Mouse (Mus musculus) megakaryocyte progenitor cell, adult 5-6 weeks (primary cell): Measurements from ENCODE around the gene Zfp108. TPM values are rescaled to one million over a fixed set of nuclear protein-coding genes. Genes with fewer than 3 reads are reported as not detected.

Experiments used
- total RNA-seq, 2 experiments: library from RNA; stranded (forward) in 1 of 2; stranded (reverse) in 1 of 2; fragments of 157-497, 149-512 nt in 1 of 2; fragments of 200-1000 nt in 1 of 2; gene quantifications; 2 replicates each; pipeline versions ENCODE4 v1.2.3 to v1.2.4; 2015 to 2017

The Zfp108 gene
- total RNA-seq, 2 experiments from 2014 or later: 1.5 to 2.1 TPM

Other genes with a start within 250 kb of the Zfp108 start
- not detected in 2 replicates for gene Vmn1r183, start 201.5 kb upstream of the Zfp108 start, total RNA-seq (2015)
- not detected in 2 replicates for gene Vmn1r183, start 201.5 kb upstream of the Zfp108 start, total RNA-seq (2017)
- gene Zfp180, start 172.9 kb upstream of the Zfp108 start, total RNA-seq (2015): 14.2 and 16.3 TPM in 2 replicates
- gene Zfp180, start 172.9 kb upstream of the Zfp108 start, total RNA-seq (2017): 14.1 and 16.7 TPM in 2 replicates
- gene Zfp112, start 142.5 kb upstream of the Zfp108 start, total RNA-seq (2015): 0.94 and 1.1 TPM in 2 replicates
- 0.21 and 0.71 TPM in 2 replicates for gene Zfp112, start 142.5 kb upstream of the Zfp108 start, total RNA-seq (2017)
- gene Zfp235, start 120.6 kb upstream of the Zfp108 start, total RNA-seq (2015): 9.1 and 10.3 TPM in 2 replicates
- gene Zfp235, start 120.6 kb upstream of the Zfp108 start, total RNA-seq (2017): 6.4 and 7.9 TPM in 2 replicates
- gene Zfp114, start 79.7 kb upstream of the Zfp108 start, total RNA-seq (2015): 1.9 and 2.2 TPM in 2 replicates
- 2.5 and 3.5 TPM in 2 replicates for gene Zfp114, start 79.7 kb upstream of the Zfp108 start, total RNA-seq (2017)
- gene Zfp111, start 43.4 kb upstream of the Zfp108 start, total RNA-seq (2015): 10.3 and 14.3 TPM in 2 replicates
- 19.7 and 21.2 TPM in 2 replicates for gene Zfp111, start 43.4 kb upstream of the Zfp108 start, total RNA-seq (2017)
- 4.7 and 6.0 TPM in 2 replicates for gene Zfp109, start 17.2 kb upstream of the Zfp108 start, total RNA-seq (2015)
- gene Zfp109, start 17.2 kb upstream of the Zfp108 start, total RNA-seq (2017): 10.3 and 11.0 TPM in 2 replicates
- gene Zfp93, start 15.6 kb downstream of the Zfp108 start, total RNA-seq (2015): 0.39 and 1.1 TPM in 2 replicates
- gene Zfp93, start 15.6 kb downstream of the Zfp108 start, total RNA-seq (2017): 1.5 and 2.4 TPM in 2 replicates
- 6.6 and 10.5 TPM in 2 replicates for gene Zfp61, start 46.4 kb downstream of the Zfp108 start, total RNA-seq (2015)
- gene Zfp61, start 46.4 kb downstream of the Zfp108 start, total RNA-seq (2017): 22.7 and 29.0 TPM in 2 replicates
- 2.5 and 3.6 TPM in 2 replicates for gene Zfp94, start 61.9 kb downstream of the Zfp108 start, total RNA-seq (2015)
- 2.7 and 5.0 TPM in 2 replicates for gene Zfp94, start 61.9 kb downstream of the Zfp108 start, total RNA-seq (2017)
- gene Tescl, start 79.1 kb downstream of the Zfp108 start, total RNA-seq (2015): not detected in 2 replicates
- gene Tescl, start 79.1 kb downstream of the Zfp108 start, total RNA-seq (2017): not detected in 2 replicates
- gene Lypd5, start 94.4 kb downstream of the Zfp108 start, total RNA-seq (2015): not detected in 2 replicates
- not detected in 2 replicates for gene Lypd5, start 94.4 kb downstream of the Zfp108 start, total RNA-seq (2017)
- gene Kcnn4, start 115.5 kb downstream of the Zfp108 start, total RNA-seq (2015): 20.5 and 28.0 TPM in 2 replicates
- gene Kcnn4, start 115.5 kb downstream of the Zfp108 start, total RNA-seq (2017): 48.6 and 57.7 TPM in 2 replicates
- 10.8 and 18.1 TPM in 2 replicates for gene Smg9, start 144.8 kb downstream of the Zfp108 start, total RNA-seq (2015)
- 16.0 and 20.8 TPM in 2 replicates for gene Smg9, start 144.8 kb downstream of the Zfp108 start, total RNA-seq (2017)
- gene Irgc1, start 197.5 kb downstream of the Zfp108 start, total RNA-seq (2015): 0.07 TPM in 1 of 2 replicates, not detected in the other
- not detected in 2 replicates for gene Irgc1, start 197.5 kb downstream of the Zfp108 start, total RNA-seq (2017)
- 17.9 and 21.2 TPM in 2 replicates for gene Plaur, start 207.7 kb downstream of the Zfp108 start, total RNA-seq (2015)
- 20.5 and 27.6 TPM in 2 replicates for gene Plaur, start 207.7 kb downstream of the Zfp108 start, total RNA-seq (2017)
- gene Cadm4, start 227.2 kb downstream of the Zfp108 start, total RNA-seq (2015): not detected in 2 replicates
- gene Cadm4, start 227.2 kb downstream of the Zfp108 start, total RNA-seq (2017): not detected in 2 replicates